Mouse (Mus musculus) ES-Bruce4 (cell line): Measurements from ENCODE around the gene Tubgcp4.

Experiments used
- CTCF ChIP-seq: IDR thresholded peaks from one replicate; pipeline ENCODE4 v1.8.1; 2011; ENCODE audit warnings: low read depth, low read length
- EP300 ChIP-seq: IDR thresholded peaks from 2 replicates; pipeline ENCODE4 v1.6.1; 2011; ENCODE audit warnings: low read depth, low read length; ENCODE audit not compliant: insufficient read depth
- POLR2A ChIP-seq: IDR thresholded peaks from one replicate; pipeline ENCODE4 v1.8.1; 2011; ENCODE audit warnings: low read length; ENCODE audit not compliant: insufficient read depth

DNA sequence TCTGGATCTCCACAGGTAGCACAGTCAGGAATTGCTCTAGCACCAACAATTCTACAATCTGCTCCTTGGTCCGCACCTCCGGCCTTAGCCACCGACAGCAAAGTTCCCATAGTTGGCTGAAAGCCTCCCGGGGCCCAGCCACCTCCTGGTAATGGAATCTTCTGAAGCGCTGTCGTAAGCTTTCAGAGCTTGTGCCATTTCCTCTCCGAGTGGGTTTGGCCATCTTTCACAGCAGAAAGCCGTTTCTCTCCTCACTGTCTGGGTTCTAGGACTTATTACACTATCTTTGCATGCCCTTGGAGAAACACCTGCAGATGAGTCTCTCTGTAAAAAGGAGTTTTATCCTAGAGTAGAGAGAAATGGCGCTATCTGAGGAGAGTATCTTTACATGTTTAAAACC lies 552 bp upstream of the Tubgcp4 start:
- TF ChIP-seq POLR2A (no peak), CTCF (no peak), EP300 (no peak)
